In the genomic region with DNA sequence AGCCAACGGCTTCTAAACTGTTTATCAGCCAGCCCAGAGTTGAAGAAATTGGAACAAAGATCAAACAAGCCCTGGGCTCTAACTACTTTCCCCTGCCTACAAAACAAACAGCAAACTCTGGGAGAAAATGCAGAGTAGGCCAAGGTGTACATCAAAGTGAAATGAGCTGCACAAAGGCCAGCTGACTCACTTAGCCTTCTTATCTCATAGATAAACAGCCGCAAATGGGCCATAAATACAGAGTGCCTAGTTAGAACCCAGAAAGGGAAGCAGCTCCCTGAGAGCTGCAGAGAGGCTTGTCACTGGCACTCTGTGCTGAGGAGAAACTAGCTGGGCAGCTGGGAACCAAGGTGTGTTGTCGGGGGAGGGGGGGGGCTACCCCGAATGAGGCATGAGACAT, we compare ENCODE assay signal across 14 mouse cellular contexts. TPM values are rescaled to one million over a fixed set of nuclear protein-coding genes. Genes with fewer than 3 reads are reported as not detected.
DNase-seq lines count a peak whose midpoint lies in the region; ATAC-seq lines count a peak whose summit lies in the region.
"Had no signal": no experiment of that assay in that cellular context is flagged by ENCODE, and none has a peak within 500 bp of the region (broad histone marks: within the 10 kb centered on the region; RNA-seq: fewer than 3 reads in every experiment).

No protein-coding gene starts in this region.

- no peaks in the 10 kb centered on the region for H3K9me3 ChIP-seq in lung, embryonic 16.5 days (ENCODE audit: control insufficient read depth, low read length)
- no peaks in the 10 kb centered on the region for H3K9me3 ChIP-seq in intestine, embryonic 15.5 days
- H3K9me3 ChIP-seq: forebrain, embryonic 10.5 days had no signal

- ATAC-seq in lung, embryonic 16.5 days (ENCODE audit: low read depth) = peak; percentile 26; the same call in 1 of the 2 replicates
- ATAC-seq in intestine, embryonic 15.5 days = peak; percentile 95
- peak; percentile 89 for ATAC-seq in megakaryocyte-erythroid progenitor cell, adult 5-6 weeks (replicated peaks; ENCODE audit: low FRiP score, low TSS enrichment, poor library complexity, severe bottlenecking)

- H3K27me3 ChIP-seq in lung, embryonic 16.5 days (ENCODE audit: control insufficient read depth, insufficient read depth, low read depth, low read length) = no peaks in the 10 kb centered on the region
- no peaks in the 10 kb centered on the region for H3K27me3 ChIP-seq in intestine, embryonic 15.5 days (replicated peaks)

- no peak overlapping the region for H3K4me3 ChIP-seq in lung, embryonic 16.5 days (ENCODE audit: low read length)
- H3K4me3 ChIP-seq in intestine, embryonic 15.5 days (replicated peaks) = no peak overlapping the region
- H3K4me3 ChIP-seq: forebrain, embryonic 10.5 days; left cerebral cortex, adult 2 months had no signal

- no peaks in the 10 kb centered on the region for H3K36me3 ChIP-seq in lung, embryonic 16.5 days (ENCODE audit: control insufficient read depth, insufficient read depth, low read length)
- H3K36me3 ChIP-seq in intestine, embryonic 15.5 days = no peaks in the 10 kb centered on the region
- H3K36me3 ChIP-seq: forebrain, embryonic 10.5 days had no signal

- no peak overlapping the region for H3K27ac ChIP-seq in lung, embryonic 16.5 days (ENCODE audit: low read length)
- 0 out of 2 replicates have a peak overlapping the region, but pooled peaks have one; percentile 44 for H3K27ac ChIP-seq in intestine, embryonic 15.5 days
- H3K27ac ChIP-seq: forebrain, embryonic 10.5 days; hindbrain, embryonic 14.5 days; left cerebral cortex, adult 2 months had no signal

- H3K4me2 ChIP-seq in lung, embryonic 16.5 days (ENCODE audit: low read depth, low read length) = no peak overlapping the region
- peak overlapping the region; percentile 40 for H3K4me2 ChIP-seq in intestine, embryonic 15.5 days (replicated peaks)
- H3K4me2 ChIP-seq: hindbrain, embryonic 14.5 days had no signal

- WGBS in lung, embryonic 16.5 days = 5% methylated on average over 4 of the region's 4 CpGs
- WGBS in intestine, embryonic 15.5 days = 9% methylated on average over 4 of the region's 4 CpGs

- H3K9ac ChIP-seq in lung, embryonic 16.5 days (ENCODE audit: low read length) = no peak overlapping the region
- no peak overlapping the region for H3K9ac ChIP-seq in intestine, embryonic 15.5 days
- H3K9ac ChIP-seq: hindbrain, embryonic 14.5 days had no signal

- no peaks in the 10 kb centered on the region; the same call in 1 of the 2 replicates for H3K4me1 ChIP-seq in lung, embryonic 16.5 days (replicated peaks; ENCODE audit: control insufficient read depth, insufficient read depth, low read length)
- peaks cover 2% of the 10 kb centered on the region; the same call in 1 of the 2 replicates for H3K4me1 ChIP-seq in intestine, embryonic 15.5 days (replicated peaks)
- H3K4me1 ChIP-seq: forebrain, embryonic 10.5 days had no signal

- intact Hi-C loops in left cerebral cortex, postnatal 4 days (cut with DNase I) = no loop called here

- no peak for DNase-seq in lung, postnatal 36 days
- DNase-seq in adrenal gland, postnatal 14 days = peak; percentile 40
- DNase-seq in left cerebral cortex, postnatal 4 days = no peak
- no peak for DNase-seq in Muller cell, postnatal 12 days (ENCODE audit: inconsistent ontology term)
- DNase-seq in right cerebral cortex, adult 2 months (ENCODE audit: low spot score in 2 of 2) = no peak
- DNase-seq: cerebellum, adult 2 months; gastrocnemius, postnatal 36 days; kidney, postnatal 10 days had no signal

RNA-seq across cellular contexts. Expression of a gene that starts 23.2 kb away (rescaled TPM):
- 6.6 and 7.5 TPM in 2 replicates for polyA plus RNA-seq in lung, embryonic 16.5 days (2015; fragmentation: Nextera tagmentation; extraction: Ambion mirVana)
- 38.8 and 49.0 TPM in 2 replicates for total RNA-seq in adrenal gland, postnatal 14 days (2021)
- polyA plus RNA-seq in intestine, embryonic 15.5 days (2015; fragmentation: Nextera tagmentation; extraction: Ambion mirVana) = 4.7 and 5.8 TPM in 2 replicates
- 15.0 and 21.6 TPM in 2 replicates for total RNA-seq in megakaryocyte-erythroid progenitor cell, adult 5-6 weeks (2014; fragmentation: Nextera tagmentation)
- total RNA-seq in megakaryocyte-erythroid progenitor cell, adult 5-6 weeks (2017) = 37.0 and 38.0 TPM in 2 replicates
- total RNA-seq in left cerebral cortex, postnatal 4 days (2021) = 10 to 100 TPM; 10.1 to 11.9 TPM

RNA-seq across cellular contexts. Expression of a gene that starts 55.3 kb away (rescaled TPM):
- polyA plus RNA-seq in lung, embryonic 16.5 days (2015; fragmentation: Nextera tagmentation; extraction: Ambion mirVana) = 152 and 162 TPM in 2 replicates
- total RNA-seq in adrenal gland, postnatal 14 days (2021) = 257 and 311 TPM in 2 replicates
- 144 and 164 TPM in 2 replicates for polyA plus RNA-seq in intestine, embryonic 15.5 days (2015; fragmentation: Nextera tagmentation; extraction: Ambion mirVana)
- total RNA-seq in megakaryocyte-erythroid progenitor cell, adult 5-6 weeks (2014; fragmentation: Nextera tagmentation) = 60.3 and 71.1 TPM in 2 replicates
- total RNA-seq in megakaryocyte-erythroid progenitor cell, adult 5-6 weeks (2017) = 80.0 and 80.6 TPM in 2 replicates
- total RNA-seq in left cerebral cortex, postnatal 4 days (2021) = 10 to 100 TPM; 32.0 to 46.7 TPM

Comparison
In these comparisons a context has a peak if more than half of its experiments do, and no peak if none do; other contexts are left out.
1. ATAC-seq: peak in every context shown above with its lines; median percentile 95 in intestine, embryonic 15.5 days; 89 in megakaryocyte-erythroid progenitor cell, adult 5-6 weeks; 26 in lung, embryonic 16.5 days.